Mouse (Mus musculus) Muller cell, postnatal 12 days (primary cell): Measurements from ENCODE around the gene Wfdc13.
A peak's percentile ranks its signal among the peaks of the same experiment; 100 is the strongest.

Experiments used
- DNase-seq: peaks from one replicate; pipeline ENCODE4 v3.0.0-alpha.2; 2015; ENCODE audit errors: inconsistent ontology term

Gene Wfdc13

GRCm38 (mm10) chr2:164684807-164685206 lies at the start of gene Wfdc13:
Wfdc13 (plus strand) TSS chr2:164685107.
- no peak for DNase-seq

GRCm38 (mm10) chr2:164635266-164635665 lies 49.6 kb upstream of the Wfdc13 start:
- no peak for DNase-seq

GRCm38 (mm10) chr2:164638696-164639095 lies 46.2 kb upstream of the Wfdc13 start, which contains the start of gene Wfdc16:
Wfdc16 (minus strand) TSS chr2:164638796.
- DNase-seq: no peak

GRCm38 (mm10) chr2:164641129-164641528 lies 43.8 kb upstream of the Wfdc13 start:
- DNase-seq: peak; percentile 11

- DNase-seq: no peak
These were observed 42.8 kb upstream of the Wfdc13 start for GRCm38 (mm10) chr2:164641881-164642673.

- DNase-seq: no peak
These were observed 29.0 kb upstream of the Wfdc13 start, which contains the start of gene Wfdc10 for GRCm38 (mm10) chr2:164655858-164656257. Wfdc10 (plus strand) TSS chr2:164656046.

GRCm38 (mm10) chr2:164656483-164656882 lies 28.4 kb upstream of the Wfdc13 start, which contains the start of gene Wfdc9:
Wfdc9 (minus strand) TSS chr2:164656583.
- no peak for DNase-seq

GRCm38 (mm10) chr2:164664851-164665250 lies 20.1 kb upstream of the Wfdc13 start:
- DNase-seq: no peak

GRCm38 (mm10) chr2:164670261-164670660 lies 14.6 kb upstream of the Wfdc13 start:
- no peak for DNase-seq

- no peak for DNase-seq
These were observed 14.0 kb upstream of the Wfdc13 start for GRCm38 (mm10) chr2:164670938-164671337.

- DNase-seq: no peak
These were observed 10.9 kb upstream of the Wfdc13 start, which contains the start of gene Wfdc11 for GRCm38 (mm10) chr2:164673987-164674386. Wfdc11 (minus strand) TSS chr2:164674087.

GRCm38 (mm10) chr2:164676103-164676502 lies 8.8 kb upstream of the Wfdc13 start:
- no peak for DNase-seq

- DNase-seq: no peak
These were observed 7.8 kb upstream of the Wfdc13 start for GRCm38 (mm10) chr2:164676916-164677685.

GRCm38 (mm10) chr2:164678848-164679625 lies 5.9 kb upstream of the Wfdc13 start:
- DNase-seq: peak; percentile 86

GRCm38 (mm10) chr2:164679906-164680305 lies 5.0 kb upstream of the Wfdc13 start:
- DNase-seq: no peak

GRCm38 (mm10) chr2:164698201-164698600 lies 13.3 kb downstream of the Wfdc13 start, which contains the start of gene Spint4:
Spint4 (plus strand) TSS chr2:164698501.
- no peak for DNase-seq

- DNase-seq: no peak
These were observed 16.1 kb downstream of the Wfdc13 start for GRCm38 (mm10) chr2:164700959-164701358.

GRCm38 (mm10) chr2:164701761-164702160 lies 16.9 kb downstream of the Wfdc13 start:
- no peak for DNase-seq

- DNase-seq: no peak
These were observed 19.3 kb downstream of the Wfdc13 start for GRCm38 (mm10) chr2:164704235-164704634.

- no peak for DNase-seq
These were observed 20.4 kb downstream of the Wfdc13 start for GRCm38 (mm10) chr2:164705328-164705727.

GRCm38 (mm10) chr2:164705991-164706390 lies 21.1 kb downstream of the Wfdc13 start:
- DNase-seq: no peak

GRCm38 (mm10) chr2:164715005-164715404 lies 30.1 kb downstream of the Wfdc13 start, which contains the start of gene Spint5:
Spint5 (plus strand) TSS chr2:164715305.
- DNase-seq: no peak
